Mouse (Mus musculus) lung, adult 2 months (tissue): Measurements from ENCODE around the gene Rnaseh2b. TPM values are rescaled to one million over a fixed set of nuclear protein-coding genes. Genes with fewer than 3 reads are reported as not detected.

Source experiments
- DNase-seq: peaks from one replicate; pipeline ENCODE4 v3.0.0; 2022
- H3K4me1 ChIP-seq: fragments of 200-500 bp; 2 replicates; pipeline ENCODE4 v1.6.1; 2011; ENCODE audit warnings: low read length; ENCODE audit not compliant: control insufficient read depth, insufficient read depth
- H3K4me3 ChIP-seq: fragments of 200-500 bp; replicated peaks from 2 replicates; pipeline ENCODE3; 2011; ENCODE audit warnings: low read depth, mild to moderate bottlenecking, control low read depth, low read length; ENCODE audit errors: extremely low read depth
- CTCF ChIP-seq: fragments of 200-500 bp; IDR thresholded peaks from 2 replicates; pipeline ENCODE4 v1.5.1; 2011; ENCODE audit warnings: mild to moderate bottlenecking, low read length, control low read depth; ENCODE audit not compliant: insufficient read depth
- POLR2A ChIP-seq: fragments of 200-500 bp; IDR thresholded peaks from 2 replicates; pipeline ENCODE4 v1.6.1; 2011; ENCODE audit warnings: low read depth, mild to moderate bottlenecking, control low read depth, low read length, borderline replicate concordance; ENCODE audit errors: extremely low read depth
- WGBS: fragments of 180-500 bp; shearing (Covaris S2); methylation state at CpG from one replicate; pipeline ENCODE4 v1.1.7; 2018; 5-methylcytosine and 5-hydroxymethylcytosine counted together
- polyA plus RNA-seq: library from polyadenylated mRNA; depleted of rRNA; stranded (reverse); fragments of >200 nt; gene quantifications from 2 replicates; pipeline ENCODE4 v1.2.3, GENCODE M21; 2012; rRNA removed

Gene Rnaseh2b
- 2.0 and 2.6 TPM in 2 replicates for polyA plus RNA-seq

- DNase-seq, result no peak
- no peaks in the 10 kb centered on the region for H3K4me1 ChIP-seq
- 4% methylated on average over 60 of the region's 60 CpGs for WGBS
- TF ChIP-seq POLR2A (no peak), CTCF (no peak)
- no peak within 1 kb of the TSS for H3K4me3 ChIP-seq
Measured at GRCm38 (mm10) chr14:62292488-62293339, at the start of gene Rnaseh2b, which contains the start of gene Dleu7. Rnaseh2b (plus strand) TSS chr14:62292589. Dleu7 (minus strand) TSS chr14:62293047.

GRCm38 (mm10) chr14:62243530-62243929 lies 48.9 kb upstream of the Rnaseh2b start:
- 58% methylated on average over 2 of the region's 2 CpGs for WGBS
- TF ChIP-seq POLR2A (no peak), CTCF (no peak)
- H3K4me3 ChIP-seq, result no peak overlapping the region
- no peaks in the 10 kb centered on the region for H3K4me1 ChIP-seq
- no peak for DNase-seq

GRCm38 (mm10) chr14:62245557-62245956 lies 46.8 kb upstream of the Rnaseh2b start:
- Histone ChIP-seq H3K4me3 (no peak overlapping the region), H3K4me1 (no peaks in the 10 kb centered on the region)
- TF ChIP-seq CTCF, result no peak
- TF ChIP-seq POLR2A, result no peak
- no peak for DNase-seq
- 23% methylated on average over 4 of the region's 4 CpGs for WGBS

GRCm38 (mm10) chr14:62248345-62248744 lies 44.0 kb upstream of the Rnaseh2b start:
- H3K4me1 ChIP-seq, result no peaks in the 10 kb centered on the region
- no peak overlapping the region for H3K4me3 ChIP-seq
- TF ChIP-seq CTCF, result no peak
- TF ChIP-seq POLR2A, result no peak
- 89% methylated on average over 7 of the region's 7 CpGs for WGBS
- no peak for DNase-seq

- H3K4me1 ChIP-seq, result no peaks in the 10 kb centered on the region
- no peak for DNase-seq
- H3K4me3 ChIP-seq, result no peak overlapping the region
- TF ChIP-seq POLR2A, result no peak
- TF ChIP-seq CTCF, result no peak
- 76% methylated on average over 10 of the region's 10 CpGs for WGBS
Measured at GRCm38 (mm10) chr14:62248796-62249195, 43.6 kb upstream of the Rnaseh2b start.

- WGBS, result 87% methylated on average over 2 of the region's 2 CpGs
- TF ChIP-seq POLR2A (no peak), CTCF (no peak)
- no peak overlapping the region for H3K4me3 ChIP-seq
- no peaks in the 10 kb centered on the region for H3K4me1 ChIP-seq
- no peak for DNase-seq
Measured at GRCm38 (mm10) chr14:62249251-62249650, 43.1 kb upstream of the Rnaseh2b start.

GRCm38 (mm10) chr14:62250046-62250445 lies 42.3 kb upstream of the Rnaseh2b start:
- 75% methylated on average over 3 of the region's 3 CpGs for WGBS
- TF ChIP-seq CTCF, result no peak
- no peak for TF ChIP-seq POLR2A
- Histone ChIP-seq H3K4me3 (no peak overlapping the region), H3K4me1 (no peaks in the 10 kb centered on the region)
- DNase-seq, result no peak

- 8% methylated on average over 4 of the region's 4 CpGs for WGBS
- H3K4me1 ChIP-seq, result no peaks in the 10 kb centered on the region
- no peak overlapping the region for H3K4me3 ChIP-seq
- no peak for TF ChIP-seq POLR2A
- peak; percentile 49 for TF ChIP-seq CTCF
- peak; percentile 18 for DNase-seq
Measured at GRCm38 (mm10) chr14:62251999-62252398, 40.4 kb upstream of the Rnaseh2b start.

GRCm38 (mm10) chr14:62254371-62254770 lies 38.0 kb upstream of the Rnaseh2b start:
- 47% methylated on average over 8 of the region's 8 CpGs for WGBS
- no peak overlapping the region for H3K4me3 ChIP-seq
- DNase-seq, result no peak
- H3K4me1 ChIP-seq, result no peaks in the 10 kb centered on the region
- TF ChIP-seq CTCF (no peak), POLR2A (no peak)

GRCm38 (mm10) chr14:62256066-62256465 lies 36.3 kb upstream of the Rnaseh2b start:
- DNase-seq, result no peak
- no peak for TF ChIP-seq POLR2A
- no peak for TF ChIP-seq CTCF
- Histone ChIP-seq H3K4me1 (no peaks in the 10 kb centered on the region), H3K4me3 (no peak overlapping the region)
- 78% methylated on average over 5 of the region's 5 CpGs for WGBS

- 68% methylated on average over 6 of the region's 6 CpGs for WGBS
- Histone ChIP-seq H3K4me3 (no peak overlapping the region), H3K4me1 (no peaks in the 10 kb centered on the region)
- DNase-seq, result no peak
- no peak for TF ChIP-seq CTCF
- no peak for TF ChIP-seq POLR2A
Measured at GRCm38 (mm10) chr14:62258125-62258524, 34.3 kb upstream of the Rnaseh2b start.
